Mouse (Mus musculus): Measurements from ENCODE around the gene Myzap. TPM values are rescaled to one million over a fixed set of nuclear protein-coding genes. Genes with fewer than 3 reads are reported as not detected.

The Myzap gene
- polyA plus RNA-seq, 1 experiment, result 6.0 TPM

DNA sequence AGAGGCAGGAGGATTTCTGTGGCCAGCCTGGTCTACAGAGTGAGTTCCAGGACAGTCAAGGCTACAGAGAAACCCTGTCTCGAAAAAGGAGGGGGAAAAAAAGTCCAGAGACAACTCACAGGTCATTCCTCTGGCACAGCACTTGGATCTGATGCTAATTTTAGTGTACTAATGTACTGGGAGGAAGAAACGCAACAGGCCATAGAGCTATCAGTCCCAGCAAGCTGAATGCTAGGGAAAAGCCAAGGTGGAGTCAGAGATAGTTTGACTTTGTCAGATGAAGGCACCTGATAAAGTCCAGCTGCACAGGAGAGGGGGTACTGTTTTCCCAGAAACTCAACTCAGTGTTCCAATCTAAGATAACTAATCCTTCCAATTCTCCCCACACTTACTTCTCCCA lies 111.9 kb downstream of the Myzap start:
- no peak overlapping the region for H3K4me3 ChIP-seq
- H3K4me2 ChIP-seq (ENCODE audit: low read depth), result no peak overlapping the region
- H3K36me3 ChIP-seq (ENCODE audit: control insufficient read depth, insufficient read depth), result peaks cover 85% of the 10 kb centered on the region
- H3ac ChIP-seq (ENCODE audit: control insufficient read depth, insufficient read length), result no peak overlapping the region
- H3K79me2 ChIP-seq (ENCODE audit: control insufficient read depth, insufficient read depth), result peaks cover 37% of the 10 kb centered on the region
- TF ChIP-seq REST (IDR thresholded peaks at IDR 0.05; ENCODE audit: insufficient read depth, insufficient read length) (no peak), SRF (IDR thresholded peaks at IDR 0.05; ENCODE audit: control insufficient read depth, insufficient read length, low read depth) (no peak), TCF3 (IDR thresholded peaks at IDR 0.05; ENCODE audit: insufficient read length, low read depth) (no peak), POLR2A (IDR thresholded peaks at IDR 0.05; ENCODE audit: insufficient read length, low read depth) (no peak)
- no peaks in the 10 kb centered on the region for H3K27me3 ChIP-seq (ENCODE audit: control insufficient read depth, insufficient read depth, insufficient read length)

DNA sequence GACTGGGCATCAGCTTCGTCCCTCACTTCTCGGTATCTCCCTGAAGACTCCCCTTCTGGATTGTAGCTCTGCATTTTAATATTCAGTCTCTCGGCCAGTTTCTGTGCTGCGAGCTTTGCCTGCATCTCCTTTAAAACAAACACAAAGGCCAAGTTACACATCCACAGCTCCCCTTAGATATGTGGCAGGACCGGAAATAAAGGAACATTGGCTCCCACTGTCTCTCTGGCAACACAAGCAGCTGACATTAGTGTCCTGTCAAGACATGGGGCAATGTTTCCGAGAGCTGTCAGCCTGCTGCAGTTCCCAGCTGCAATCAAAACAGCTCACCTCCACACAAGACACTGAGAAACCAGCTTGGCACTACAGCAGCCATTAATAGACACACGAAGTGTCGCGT lies 112.7 kb downstream of the Myzap start:
- Histone ChIP-seq H3K4me2 (ENCODE audit: low read depth) (no peak overlapping the region), H3K36me3 (ENCODE audit: control insufficient read depth, insufficient read depth) (peaks cover 90% of the 10 kb centered on the region), H3K4me3 (no peak overlapping the region), H3ac (ENCODE audit: control insufficient read depth, insufficient read length) (no peak overlapping the region), H3K79me2 (ENCODE audit: control insufficient read depth, insufficient read depth) (peaks cover 28% of the 10 kb centered on the region), H3K27me3 (ENCODE audit: control insufficient read depth, insufficient read depth, insufficient read length) (no peaks in the 10 kb centered on the region)
- TF ChIP-seq E2F4 (IDR thresholded peaks at IDR 0.05; ENCODE audit: insufficient read depth) (no peak), SRF (IDR thresholded peaks at IDR 0.05; ENCODE audit: control insufficient read depth, insufficient read length, low read depth) (no peak), TCF12 (IDR thresholded peaks at IDR 0.05; ENCODE audit: insufficient read depth, poor library complexity, severe bottlenecking) (no peak), MAX (IDR thresholded peaks at IDR 0.05; ENCODE audit: low read depth) (no peak), TCF3 (IDR thresholded peaks at IDR 0.05; ENCODE audit: insufficient read length, low read depth) (no peak), MYOD1 (IDR thresholded peaks at IDR 0.05; ENCODE audit: control insufficient read depth in 1 of 3, insufficient read length in 2 of 3, low read depth in 2 of 3) (no peak)

DNA sequence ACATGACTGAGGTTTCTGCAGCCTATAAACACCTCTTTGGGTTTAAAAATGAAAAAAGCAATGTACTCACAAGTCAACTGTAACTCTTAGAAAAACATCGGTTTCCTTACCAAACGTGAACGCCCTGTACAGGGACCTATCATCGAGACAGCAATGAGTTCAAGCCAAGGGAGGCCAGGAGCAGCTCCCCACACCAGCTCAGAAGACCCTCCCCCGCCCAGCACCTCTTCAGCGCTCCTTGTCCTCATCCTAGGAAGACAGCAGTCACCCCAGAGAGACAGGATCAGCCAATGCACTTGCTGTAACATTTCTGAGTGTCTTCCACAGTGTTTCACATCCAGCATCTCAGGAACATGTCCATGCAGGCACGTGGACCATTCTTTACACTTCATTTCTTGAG lies 113.6 kb downstream of the Myzap start:
- Histone ChIP-seq H3K4me2 (ENCODE audit: low read depth) (no peak overlapping the region), H3K4me3 (no peak overlapping the region), H3K27me3 (ENCODE audit: control insufficient read depth, insufficient read depth, insufficient read length) (no peaks in the 10 kb centered on the region), H3K36me3 (ENCODE audit: control insufficient read depth, insufficient read depth) (peaks cover 87% of the 10 kb centered on the region), H3ac (ENCODE audit: control insufficient read depth, insufficient read length) (no peak overlapping the region), H3K79me2 (ENCODE audit: control insufficient read depth, insufficient read depth) (peaks cover 20% of the 10 kb centered on the region)
- no peak for TF ChIP-seq TCF12 (IDR thresholded peaks at IDR 0.05; ENCODE audit: insufficient read depth, poor library complexity, severe bottlenecking)
- TF ChIP-seq MYOG (IDR thresholded peaks at IDR 0.05; ENCODE audit: control insufficient read depth in 1 of 3, insufficient read depth in 1 of 3, insufficient read length in 2 of 3, low read depth in 2 of 3), result no peak
- no peak for TF ChIP-seq SRF (IDR thresholded peaks at IDR 0.05; ENCODE audit: control insufficient read depth, insufficient read length, low read depth)
- TF ChIP-seq MAX (IDR thresholded peaks at IDR 0.05; ENCODE audit: low read depth), result no peak
- no peak for TF ChIP-seq POLR2AphosphoS2 (IDR thresholded peaks at IDR 0.05; ENCODE audit: insufficient read length, low read depth)
- TF ChIP-seq TCF3 (IDR thresholded peaks at IDR 0.05; ENCODE audit: insufficient read length, low read depth), result no peak
- TF ChIP-seq USF1 (IDR thresholded peaks at IDR 0.05; ENCODE audit: low read depth), result no peak
- no peak for TF ChIP-seq E2F4 (IDR thresholded peaks at IDR 0.05; ENCODE audit: insufficient read depth)
- TF ChIP-seq MYOD1 (IDR thresholded peaks at IDR 0.05; ENCODE audit: control insufficient read depth in 1 of 3, insufficient read length in 2 of 3, low read depth in 2 of 3), result no peak

DNA sequence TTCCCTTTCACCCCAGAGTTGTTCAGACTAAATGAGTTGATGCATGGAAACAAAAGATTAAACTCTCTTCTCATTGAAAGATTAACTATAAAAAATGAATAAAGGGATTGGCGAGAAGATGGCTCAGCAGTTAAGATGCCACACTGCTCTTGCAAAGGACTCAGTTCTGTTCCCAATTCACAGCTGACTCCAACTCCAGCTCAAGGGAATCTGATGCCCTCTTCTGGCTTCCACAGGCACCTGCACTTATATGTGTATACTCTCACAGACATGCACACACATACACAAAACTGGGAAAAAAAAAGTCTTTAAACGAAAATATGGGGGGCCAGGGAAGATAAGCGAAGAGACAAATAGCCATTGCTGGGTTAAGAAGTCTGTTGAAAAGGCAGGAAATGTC lies 115.6 kb downstream of the Myzap start:
- H3K27me3 ChIP-seq (ENCODE audit: control insufficient read depth, insufficient read depth, insufficient read length), result no peaks in the 10 kb centered on the region
- no peak overlapping the region for H3K4me3 ChIP-seq
- H3K79me2 ChIP-seq (ENCODE audit: control insufficient read depth, insufficient read depth), result peaks cover under 1% of the 10 kb centered on the region
- peaks cover 67% of the 10 kb centered on the region for H3K36me3 ChIP-seq (ENCODE audit: control insufficient read depth, insufficient read depth)
- H3K4me2 ChIP-seq (ENCODE audit: low read depth), result no peak overlapping the region
- TF ChIP-seq POLR2AphosphoS2 (IDR thresholded peaks at IDR 0.05; ENCODE audit: insufficient read length, low read depth) (no peak), MYOD1 (IDR thresholded peaks at IDR 0.05; ENCODE audit: control insufficient read depth in 1 of 3, insufficient read length in 2 of 3, low read depth in 2 of 3) (no peak), MYOG (IDR thresholded peaks at IDR 0.05; ENCODE audit: control insufficient read depth in 1 of 3, insufficient read depth in 1 of 3, insufficient read length in 2 of 3, low read depth in 2 of 3) (no peak), SRF (IDR thresholded peaks at IDR 0.05; ENCODE audit: control insufficient read depth, insufficient read length, low read depth) (no peak), REST (IDR thresholded peaks at IDR 0.05; ENCODE audit: insufficient read depth, insufficient read length) (no peak)
- no peak overlapping the region for H3ac ChIP-seq (ENCODE audit: control insufficient read depth, insufficient read length)

DNA sequence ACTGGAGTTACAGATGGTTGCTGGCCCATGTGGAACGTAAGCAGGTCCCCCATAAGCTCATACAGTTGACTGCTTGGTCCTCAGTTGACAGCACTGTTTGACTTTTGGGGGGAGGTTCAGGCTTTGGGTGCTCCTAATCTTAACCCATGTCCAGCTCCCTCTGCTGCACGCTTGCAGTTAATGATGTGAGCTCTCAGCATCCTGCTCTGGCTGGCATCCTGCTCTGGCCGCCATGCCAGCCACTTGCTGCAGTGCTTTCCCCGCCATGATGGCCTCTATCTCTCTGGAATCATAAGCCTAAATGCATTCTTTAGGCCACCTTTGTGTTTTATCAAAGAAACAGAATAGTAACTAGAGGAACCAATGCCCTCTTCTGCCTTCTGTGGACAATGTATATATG lies 116.6 kb downstream of the Myzap start:
- Histone ChIP-seq H3K4me3 (no peak overlapping the region), H3K4me2 (ENCODE audit: low read depth) (no peak overlapping the region), H3ac (ENCODE audit: control insufficient read depth, insufficient read length) (no peak overlapping the region), H3K36me3 (ENCODE audit: control insufficient read depth, insufficient read depth) (peaks cover 57% of the 10 kb centered on the region), H3K27me3 (ENCODE audit: control insufficient read depth, insufficient read depth, insufficient read length) (no peaks in the 10 kb centered on the region), H3K79me2 (ENCODE audit: control insufficient read depth, insufficient read depth) (no peaks in the 10 kb centered on the region)
- peak; percentile 57 for TF ChIP-seq POLR2AphosphoS2 (IDR thresholded peaks at IDR 0.05; ENCODE audit: insufficient read length, low read depth)
- no peak for TF ChIP-seq TCF12 (IDR thresholded peaks at IDR 0.05; ENCODE audit: insufficient read depth, poor library complexity, severe bottlenecking)
- TF ChIP-seq MYOD1 (IDR thresholded peaks at IDR 0.05; ENCODE audit: control insufficient read depth in 1 of 3, insufficient read length in 2 of 3, low read depth in 2 of 3), result no peak

DNA sequence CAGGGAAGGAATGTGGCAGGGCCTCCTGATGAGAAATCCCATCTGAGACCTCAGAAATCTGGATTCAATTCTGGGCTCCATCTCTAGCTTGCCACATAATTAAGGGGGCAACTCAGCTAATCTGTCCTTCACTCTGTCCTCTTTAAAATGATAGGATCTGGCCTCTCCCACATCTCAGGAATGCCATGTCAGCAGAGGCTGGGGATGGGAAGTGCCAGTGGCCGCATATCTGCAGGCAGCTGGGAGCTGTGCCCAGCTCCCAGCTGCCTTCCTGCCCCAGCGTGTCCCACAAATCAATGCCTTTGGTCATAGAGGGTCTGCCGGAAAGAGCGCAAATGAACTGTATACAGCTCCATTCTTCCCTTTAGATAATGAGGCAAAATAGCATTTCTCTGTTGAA lies 124.7 kb downstream of the Myzap start:
- Histone ChIP-seq H3K79me2 (ENCODE audit: control insufficient read depth, insufficient read depth) (no peaks in the 10 kb centered on the region), H3K4me3 (no peak overlapping the region), H3K4me2 (ENCODE audit: low read depth) (no peak overlapping the region), H3K36me3 (ENCODE audit: control insufficient read depth, insufficient read depth) (no peaks in the 10 kb centered on the region), H3ac (ENCODE audit: control insufficient read depth, insufficient read length) (no peak overlapping the region), H3K27me3 (ENCODE audit: control insufficient read depth, insufficient read depth, insufficient read length) (no peaks in the 10 kb centered on the region)
- TF ChIP-seq SRF (IDR thresholded peaks at IDR 0.05; ENCODE audit: control insufficient read depth, insufficient read length, low read depth) (no peak), TCF3 (IDR thresholded peaks at IDR 0.05; ENCODE audit: insufficient read length, low read depth) (no peak), MYOG (IDR thresholded peaks at IDR 0.05; ENCODE audit: control insufficient read depth in 1 of 3, insufficient read depth in 1 of 3, insufficient read length in 2 of 3, low read depth in 2 of 3) (no peak), POLR2AphosphoS2 (IDR thresholded peaks at IDR 0.05; ENCODE audit: insufficient read length, low read depth) (no peak), REST (IDR thresholded peaks at IDR 0.05; ENCODE audit: insufficient read depth, insufficient read length) (no peak), MYOD1 (IDR thresholded peaks at IDR 0.05; ENCODE audit: control insufficient read depth in 1 of 3, insufficient read length in 2 of 3, low read depth in 2 of 3) (no peak), E2F4 (IDR thresholded peaks at IDR 0.05; ENCODE audit: insufficient read depth) (no peak), POLR2A (IDR thresholded peaks at IDR 0.05; ENCODE audit: insufficient read length, low read depth) (no peak), TCF12 (IDR thresholded peaks at IDR 0.05; ENCODE audit: insufficient read depth, poor library complexity, severe bottlenecking) (no peak), CEBPB (IDR thresholded peaks at IDR 0.05; ENCODE audit: insufficient read depth, poor library complexity, severe bottlenecking) (no peak), MAX (IDR thresholded peaks at IDR 0.05; ENCODE audit: low read depth) (no peak), USF1 (IDR thresholded peaks at IDR 0.05; ENCODE audit: low read depth) (no peak)

All from myocyte (in vitro differentiated cells).